Mouse (Mus musculus): Measurements from ENCODE around the gene Irf1.

The Irf1 gene

GRCm38 (mm10) chr11:53813001-53813868, 43.4 kb downstream of the Irf1 start:
- no peak for DNase-seq

- no peak for DNase-seq
These were observed 45.0 kb downstream of the Irf1 start for GRCm38 (mm10) chr11:53814810-53815209.

- DNase-seq: no peak
These were observed 47.1 kb downstream of the Irf1 start for GRCm38 (mm10) chr11:53816841-53817375.

GRCm38 (mm10) chr11:53818794-53819193, 49.0 kb downstream of the Irf1 start:
- no peak for DNase-seq

GRCm38 (mm10) chr11:53819511-53819910, 49.7 kb downstream of the Irf1 start:
- no peak for DNase-seq

GRCm38 (mm10) chr11:53820516-53821170, 50.8 kb downstream of the Irf1 start:
- no peak for DNase-seq

- DNase-seq: no peak
These were observed 51.6 kb downstream of the Irf1 start for GRCm38 (mm10) chr11:53821230-53821944.

- DNase-seq: no peak
These were observed 52.1 kb downstream of the Irf1 start for GRCm38 (mm10) chr11:53821945-53822338.

- no peak for DNase-seq
These were observed 55.6 kb downstream of the Irf1 start for GRCm38 (mm10) chr11:53825409-53825808.
